Mouse (Mus musculus): ENCODE data around the gene Nif3l1. TPM values are rescaled to one million over a fixed set of nuclear protein-coding genes. Genes with fewer than 3 reads are reported as not detected.

Gene Nif3l1
- polyA plus RNA-seq, 1 experiment from 2014 or later: 35.0 TPM

DNA sequence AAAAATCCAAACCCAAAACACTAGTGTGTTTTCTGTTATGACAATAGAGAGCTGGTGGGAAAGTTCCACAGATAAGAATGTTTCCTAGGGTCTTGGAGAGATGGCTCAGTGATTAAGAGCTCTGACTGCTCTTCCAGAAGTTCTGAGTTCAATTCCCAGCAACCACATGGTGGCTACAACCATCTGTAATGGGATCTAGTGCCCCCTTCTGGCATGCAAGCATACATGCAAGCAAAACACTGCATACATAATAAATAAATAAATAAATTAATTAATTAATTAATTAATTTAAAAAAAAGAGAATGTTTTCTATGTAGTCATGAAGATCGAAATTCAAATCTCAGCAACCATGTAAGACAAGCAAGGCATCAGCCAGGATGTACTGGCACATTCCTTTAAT lies 53.8 kb downstream of the Nif3l1 start:
- Histone ChIP-seq H3K4me1 (ENCODE audit: control insufficient read depth, insufficient read depth, low read length) (peaks cover 4% of the 10 kb centered on the region), H3K9ac (ENCODE audit: low read depth, low read length) (no peak overlapping the region), H3K27ac (ENCODE audit: low read depth, low read length) (no peak overlapping the region), H3K4me2 (no peak overlapping the region), H3K9me3 (replicated peaks; ENCODE audit: control insufficient read depth, low read length) (no peaks in the 10 kb centered on the region), H3K27me3 (ENCODE audit: control insufficient read depth, insufficient read depth, low read length) (no peaks in the 10 kb centered on the region), H3K36me3 (ENCODE audit: control insufficient read depth, insufficient read depth, low read length) (peaks cover 25% of the 10 kb centered on the region), H3K4me3 (ENCODE audit: low read depth, low read length) (no peak overlapping the region)
- ATAC-seq (replicated peaks; ENCODE audit: insufficient number of reproducible peaks, low FRiP score, low TSS enrichment): no peak
- WGBS (ENCODE audit: insufficient replicate concordance): 89% methylated on average over 1 of the region's 1 CpGs

DNA sequence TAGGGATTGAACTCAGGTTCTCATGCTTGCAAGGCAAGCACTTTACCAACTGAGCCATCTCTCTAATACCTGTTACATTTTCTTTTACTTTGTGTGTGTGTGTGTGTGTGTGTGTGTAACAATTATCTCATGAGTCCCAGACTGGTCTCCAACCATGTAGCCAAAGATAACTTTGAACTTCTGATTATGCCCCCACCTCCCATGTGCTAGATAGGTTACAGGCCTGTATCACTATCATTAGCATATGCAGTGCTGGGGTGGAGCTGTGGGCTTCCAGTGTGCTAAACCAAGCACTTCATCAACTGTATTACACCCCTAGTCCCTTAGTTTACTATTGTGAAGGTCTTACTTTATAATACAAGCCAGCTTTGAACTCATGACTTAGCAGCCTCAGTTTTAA lies 58.2 kb downstream of the Nif3l1 start:
- H3K27ac ChIP-seq (ENCODE audit: low read depth, low read length): no peak overlapping the region
- peak overlapping the region; percentile 84 for H3K4me2 ChIP-seq
- no peaks in the 10 kb centered on the region for H3K27me3 ChIP-seq (ENCODE audit: control insufficient read depth, insufficient read depth, low read length)
- no peak for ATAC-seq (replicated peaks; ENCODE audit: insufficient number of reproducible peaks, low FRiP score, low TSS enrichment)
- H3K4me1 ChIP-seq (ENCODE audit: control insufficient read depth, insufficient read depth, low read length): peaks cover 6% of the 10 kb centered on the region
- peaks cover 11% of the 10 kb centered on the region; the same call in 1 of the 2 replicates for H3K36me3 ChIP-seq (ENCODE audit: control insufficient read depth, insufficient read depth, low read length)
- H3K9ac ChIP-seq (ENCODE audit: low read depth, low read length): no peak overlapping the region
- no peak overlapping the region for H3K4me3 ChIP-seq (ENCODE audit: low read depth, low read length)
- H3K9me3 ChIP-seq (replicated peaks; ENCODE audit: control insufficient read depth, low read length): peaks cover 10% of the 10 kb centered on the region

DNA sequence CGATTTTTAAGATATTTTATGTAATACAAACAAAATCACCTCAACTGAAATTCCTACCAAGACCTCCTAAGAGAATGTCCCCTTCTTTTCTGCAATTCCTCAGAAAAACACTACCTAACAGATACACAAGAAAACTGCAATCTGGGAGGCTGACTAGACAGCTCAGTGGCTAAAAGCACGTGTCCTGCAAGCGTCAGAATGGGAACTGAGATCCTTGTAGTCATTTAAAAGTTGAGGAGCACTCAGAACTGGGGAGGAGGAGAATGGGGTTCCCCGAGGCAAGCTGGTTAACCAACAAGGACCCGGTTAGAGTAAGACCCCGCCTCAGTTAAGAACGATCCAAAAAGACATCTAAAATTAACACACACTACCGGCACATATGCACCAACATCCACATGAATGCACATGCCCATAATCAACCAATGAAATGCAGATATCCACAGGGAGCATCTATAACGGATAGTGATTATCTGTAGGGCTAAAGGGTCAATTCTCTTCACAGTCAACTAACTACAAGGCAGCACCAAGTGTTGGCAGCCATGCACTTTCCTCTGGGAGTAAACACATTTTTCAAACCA lies 58.9 kb downstream of the Nif3l1 start:
- Histone ChIP-seq H3K4me2 (peak overlapping the region; percentile 84), H3K27me3 (ENCODE audit: control insufficient read depth, insufficient read depth, low read length) (no peaks in the 10 kb centered on the region), H3K36me3 (ENCODE audit: control insufficient read depth, insufficient read depth, low read length) (peaks cover 11% of the 10 kb centered on the region; the same call in 1 of the 2 replicates), H3K4me1 (ENCODE audit: control insufficient read depth, insufficient read depth, low read length) (peaks cover 6% of the 10 kb centered on the region), H3K9ac (ENCODE audit: low read depth, low read length) (peak overlapping the region; percentile 86), H3K4me3 (ENCODE audit: low read depth, low read length) (peak overlapping the region; percentile 87), H3K9me3 (replicated peaks; ENCODE audit: control insufficient read depth, low read length) (peaks cover 16% of the 10 kb centered on the region), H3K27ac (ENCODE audit: low read depth, low read length) (peak overlapping the region; percentile 79)
- 29% methylated on average over 9 of the region's 9 CpGs for WGBS (ENCODE audit: insufficient replicate concordance)
- ATAC-seq (replicated peaks; ENCODE audit: insufficient number of reproducible peaks, low FRiP score, low TSS enrichment): no peak

DNA sequence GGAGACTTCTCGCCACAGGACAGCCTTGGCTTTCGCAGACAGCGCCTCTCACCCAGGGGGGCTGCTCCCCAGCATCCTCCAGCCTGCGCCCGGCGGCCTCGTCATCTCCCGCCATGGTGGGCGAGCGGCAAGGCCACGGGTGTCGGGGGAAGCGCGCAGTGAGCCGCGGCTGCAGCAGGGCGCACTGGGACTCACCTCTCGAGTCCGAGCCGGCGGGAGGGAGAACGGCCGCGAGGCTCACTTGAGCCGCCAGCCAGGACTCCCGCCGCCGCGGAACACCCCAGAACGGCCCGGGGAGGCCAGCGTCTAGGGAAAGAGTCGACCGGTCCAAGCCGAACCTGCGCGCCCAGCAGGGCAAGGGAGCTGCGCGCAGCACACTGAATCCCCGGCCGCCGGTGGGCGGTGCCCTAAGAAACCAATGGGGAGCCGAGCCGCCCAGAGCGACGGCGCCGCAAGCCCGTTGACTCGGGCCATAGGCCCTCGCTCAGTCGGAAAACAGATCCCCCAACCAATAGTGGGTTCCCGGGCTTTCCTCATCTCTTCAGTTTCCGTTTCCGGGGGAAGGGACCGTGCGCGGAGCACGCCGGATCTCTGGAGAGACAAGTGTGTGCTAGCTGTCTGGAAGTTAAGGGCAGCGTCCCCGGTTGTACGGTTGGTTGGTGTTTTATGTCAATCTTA lies 59.8 kb downstream of the Nif3l1 start, which contains the start of gene Orc2:
Orc2 (minus strand) TSS at position 533 of the 678 bp plus-strand sequence.
- WGBS (ENCODE audit: insufficient replicate concordance): under 1% methylated on average over 62 of the region's 64 CpGs
- peaks cover 4% of the 10 kb centered on the region; the same call in 1 of the 2 replicates for H3K36me3 ChIP-seq (ENCODE audit: control insufficient read depth, insufficient read depth, low read length)
- peaks cover 6% of the 10 kb centered on the region for H3K4me1 ChIP-seq (ENCODE audit: control insufficient read depth, insufficient read depth, low read length)
- peak within 1 kb of the TSS; percentile 86 for H3K9ac ChIP-seq (ENCODE audit: low read depth, low read length)
- no peaks in the 10 kb centered on the region for H3K27me3 ChIP-seq (ENCODE audit: control insufficient read depth, insufficient read depth, low read length)
- H3K27ac ChIP-seq (ENCODE audit: low read depth, low read length): peak within 1 kb of the TSS; percentile 79
- H3K4me2 ChIP-seq: peak within 1 kb of the TSS; percentile 84
- peak within 1 kb of the TSS; percentile 87 for H3K4me3 ChIP-seq (ENCODE audit: low read depth, low read length)
- peak; percentile 99 for ATAC-seq (replicated peaks; ENCODE audit: insufficient number of reproducible peaks, low FRiP score, low TSS enrichment)
- H3K9me3 ChIP-seq (replicated peaks; ENCODE audit: control insufficient read depth, low read length): peaks cover 16% of the 10 kb centered on the region

DNA sequence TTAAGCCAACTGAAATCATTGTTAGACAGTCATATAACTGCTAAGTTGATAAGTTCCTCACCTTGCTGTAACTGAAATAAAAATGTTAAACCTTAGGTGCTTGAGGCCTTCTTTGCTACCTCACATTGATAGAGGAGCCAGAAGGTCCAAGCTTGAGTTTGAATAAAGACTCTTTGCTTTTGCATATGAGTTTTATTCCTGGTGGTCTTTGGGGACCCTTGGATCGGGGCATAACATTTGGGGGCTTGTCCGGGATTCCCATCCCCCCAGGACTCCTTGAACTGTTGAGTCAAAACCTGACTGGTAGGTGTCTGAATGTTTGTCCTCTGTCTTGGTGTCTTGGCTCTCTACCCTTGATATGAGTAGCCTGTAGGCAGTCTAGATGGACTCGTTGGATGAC lies 62.3 kb downstream of the Nif3l1 start:
- 96% methylated on average over 3 of the region's 3 CpGs for WGBS (ENCODE audit: insufficient replicate concordance)
- Histone ChIP-seq H3K9me3 (replicated peaks; ENCODE audit: control insufficient read depth, low read length) (peaks cover 16% of the 10 kb centered on the region), H3K4me3 (ENCODE audit: low read depth, low read length) (no peak overlapping the region), H3K4me2 (no peak overlapping the region), H3K36me3 (ENCODE audit: control insufficient read depth, insufficient read depth, low read length) (peaks cover 3% of the 10 kb centered on the region; the same call in 1 of the 2 replicates), H3K27me3 (ENCODE audit: control insufficient read depth, insufficient read depth, low read length) (no peaks in the 10 kb centered on the region), H3K4me1 (ENCODE audit: control insufficient read depth, insufficient read depth, low read length) (peaks cover 6% of the 10 kb centered on the region), H3K27ac (ENCODE audit: low read depth, low read length) (no peak overlapping the region), H3K9ac (ENCODE audit: low read depth, low read length) (no peak overlapping the region)
- no peak for ATAC-seq (replicated peaks; ENCODE audit: insufficient number of reproducible peaks, low FRiP score, low TSS enrichment)

Other genes with a start within 250 kb of the Nif3l1 start
- 1.4 TPM in 2 replicates for gene Aox4, start 234.8 kb upstream of the Nif3l1 start, polyA plus RNA-seq (2014; fragmentation: Nextera tagmentation; extraction: Ambion mirVana)
- not detected in 2 replicates for gene Aox2, start 166.8 kb upstream of the Nif3l1 start, polyA plus RNA-seq (2014; fragmentation: Nextera tagmentation; extraction: Ambion mirVana)
- gene Bzw1, start 52.3 kb upstream of the Nif3l1 start, polyA plus RNA-seq (2014; fragmentation: Nextera tagmentation; extraction: Ambion mirVana): 274 and 298 TPM in 2 replicates
- 134 and 148 TPM in 2 replicates for gene Clk1, start 21.1 kb upstream of the Nif3l1 start, polyA plus RNA-seq (2014; fragmentation: Nextera tagmentation; extraction: Ambion mirVana)
- gene Ppil3, start 335 bp downstream of the Nif3l1 start, polyA plus RNA-seq (2014; fragmentation: Nextera tagmentation; extraction: Ambion mirVana): 36.5 and 37.1 TPM in 2 replicates
- gene Orc2, start 60.0 kb downstream of the Nif3l1 start, polyA plus RNA-seq (2014; fragmentation: Nextera tagmentation; extraction: Ambion mirVana): 26.7 and 30.0 TPM in 2 replicates
- 5.2 and 6.4 TPM in 2 replicates for gene Fam126b, start 141.2 kb downstream of the Nif3l1 start, polyA plus RNA-seq (2014; fragmentation: Nextera tagmentation; extraction: Ambion mirVana)
- 195 and 206 TPM in 2 replicates for gene Ndufb3, start 141.2 kb downstream of the Nif3l1 start, polyA plus RNA-seq (2014; fragmentation: Nextera tagmentation; extraction: Ambion mirVana)